Mouse (Mus musculus): ENCODE data around the gene Dcaf15.

The Dcaf15 gene

GRCm38 (mm10) chr8:84101476-84102270, 2.9 kb downstream of the Dcaf15 start:
- DNase-seq (ENCODE audit: low read depth, low spot score), result no peak

- no peak for DNase-seq (ENCODE audit: low read depth, low spot score)
These were observed 6.2 kb downstream of the Dcaf15 start for GRCm38 (mm10) chr8:84098376-84098775.

GRCm38 (mm10) chr8:84096061-84096460, 8.5 kb downstream of the Dcaf15 start:
- no peak for DNase-seq (ENCODE audit: low read depth, low spot score)

- no peak for DNase-seq (ENCODE audit: low read depth, low spot score)
These were observed 14.0 kb downstream of the Dcaf15 start for GRCm38 (mm10) chr8:84090585-84090984.

- no peak for DNase-seq (ENCODE audit: low read depth, low spot score)
These were observed 15.3 kb downstream of the Dcaf15 start for GRCm38 (mm10) chr8:84089277-84089676.

- no peak for DNase-seq (ENCODE audit: low read depth, low spot score)
These were observed 16.7 kb downstream of the Dcaf15 start for GRCm38 (mm10) chr8:84087821-84088220.

- no peak for DNase-seq (ENCODE audit: low read depth, low spot score)
These were observed 17.4 kb downstream of the Dcaf15 start for GRCm38 (mm10) chr8:84087156-84087555.

- DNase-seq (ENCODE audit: low read depth, low spot score), result peak; percentile 49
These were observed 20.0 kb downstream of the Dcaf15 start for GRCm38 (mm10) chr8:84084341-84085115.

- peak; percentile 78 for DNase-seq (ENCODE audit: low read depth, low spot score)
These were observed 20.7 kb downstream of the Dcaf15 start for GRCm38 (mm10) chr8:84083829-84084241.

- no peak for DNase-seq (ENCODE audit: low read depth, low spot score)
These were observed 25.4 kb downstream of the Dcaf15 start for GRCm38 (mm10) chr8:84079206-84079605.

- DNase-seq (ENCODE audit: low read depth, low spot score), result no peak
These were observed 27.7 kb downstream of the Dcaf15 start for GRCm38 (mm10) chr8:84076849-84077248.

- DNase-seq (ENCODE audit: low read depth, low spot score), result no peak
These were observed 28.2 kb downstream of the Dcaf15 start for GRCm38 (mm10) chr8:84076412-84076811.

GRCm38 (mm10) chr8:84073230-84073976, 31.2 kb downstream of the Dcaf15 start:
- DNase-seq (ENCODE audit: low read depth, low spot score), result no peak

- DNase-seq (ENCODE audit: low read depth, low spot score), result no peak
These were observed 32.2 kb downstream of the Dcaf15 start for GRCm38 (mm10) chr8:84072321-84072720.

- DNase-seq (ENCODE audit: low read depth, low spot score), result no peak
These were observed 32.6 kb downstream of the Dcaf15 start for GRCm38 (mm10) chr8:84071921-84072320.

GRCm38 (mm10) chr8:84070667-84071066, 33.9 kb downstream of the Dcaf15 start:
- DNase-seq (ENCODE audit: low read depth, low spot score), result no peak

- no peak for DNase-seq (ENCODE audit: low read depth, low spot score)
These were observed 34.3 kb downstream of the Dcaf15 start for GRCm38 (mm10) chr8:84070241-84070640.

- no peak for DNase-seq (ENCODE audit: low read depth, low spot score)
These were observed 34.8 kb downstream of the Dcaf15 start for GRCm38 (mm10) chr8:84069750-84070149.

- no peak for DNase-seq (ENCODE audit: low read depth, low spot score)
These were observed 35.4 kb downstream of the Dcaf15 start for GRCm38 (mm10) chr8:84069169-84069568.

GRCm38 (mm10) chr8:84068316-84069035, 36.1 kb downstream of the Dcaf15 start:
- no peak for DNase-seq (ENCODE audit: low read depth, low spot score)

GRCm38 (mm10) chr8:84067911-84068310, 36.7 kb downstream of the Dcaf15 start:
- no peak for DNase-seq (ENCODE audit: low read depth, low spot score)
